Mouse (Mus musculus) hindbrain, embryonic 16.5 days (tissue): ENCODE measurements at regions not wholly inside any gene's neighbourhood (a gene's known extent, or its start where the extent isn't known, plus 50 kb on each side); places are given as distances from the start of the nearest gene placed in this dataset.

ENCODE experiments used
- ATAC-seq: fragments of 200-750 bp; cut with Nextera tagmentation; 2 replicates; pipeline ENCODE4 v1.8.0; 2017; ENCODE audit warnings: moderate TSS enrichment, moderate library complexity
- H3K27ac ChIP-seq: fragments of 300-500 bp; sonication (generic); 2 replicates; pipeline ENCODE4 v1.5.1; 2014; ENCODE audit warnings: low read depth, mild to moderate bottlenecking, control low read depth, low read length, moderate library complexity
- H3K27me3 ChIP-seq: fragments of 300-500 bp; sonication (generic); replicated peaks from 2 replicates; pipeline ENCODE4 v1.6.1; 2014; ENCODE audit warnings: low read length; ENCODE audit not compliant: control insufficient read depth, insufficient read depth
- H3K36me3 ChIP-seq: fragments of 300-500 bp; sonication (generic); 2 replicates; pipeline ENCODE4 v1.6.1; 2014; ENCODE audit warnings: mild to moderate bottlenecking, low read length, moderate library complexity, mixed read lengths; ENCODE audit not compliant: control insufficient read depth, insufficient read depth
- H3K4me1 ChIP-seq: fragments of 300-500 bp; sonication (generic); 2 replicates; pipeline ENCODE4 v1.6.1; 2014; ENCODE audit warnings: low read depth, low read length; ENCODE audit not compliant: control insufficient read depth, insufficient read depth
- H3K4me2 ChIP-seq: fragments of 300-500 bp; sonication (generic); 2 replicates; pipeline ENCODE4 v1.6.1; 2014; ENCODE audit warnings: mild to moderate bottlenecking, low read length, control low read depth, moderate library complexity
- H3K4me3 ChIP-seq: fragments of 300-500 bp; sonication (generic); 2 replicates; pipeline ENCODE4 v1.5.1; 2014; ENCODE audit warnings: mild to moderate bottlenecking, low read length, control low read depth, moderate library complexity
- H3K9ac ChIP-seq: fragments of 300-500 bp; sonication (generic); 2 replicates; pipeline ENCODE4 v1.6.1; 2014; ENCODE audit warnings: low read depth, mild to moderate bottlenecking, control low read depth, low read length, moderate library complexity
- H3K9me3 ChIP-seq: fragments of 300-500 bp; sonication (generic); 2 replicates; pipeline ENCODE4 v1.6.1; 2014; ENCODE audit warnings: mild to moderate bottlenecking, low read length, moderate library complexity; ENCODE audit not compliant: control insufficient read depth
- WGBS: fragments of 180-500 bp; shearing (Covaris S2); extraction: QIAGEN DNeasy Blood & Tissue Kit; methylation state at CpG from one replicate; pipeline ENCODE4 v1.1.7; 2014; 5-methylcytosine and 5-hydroxymethylcytosine counted together

DNA sequence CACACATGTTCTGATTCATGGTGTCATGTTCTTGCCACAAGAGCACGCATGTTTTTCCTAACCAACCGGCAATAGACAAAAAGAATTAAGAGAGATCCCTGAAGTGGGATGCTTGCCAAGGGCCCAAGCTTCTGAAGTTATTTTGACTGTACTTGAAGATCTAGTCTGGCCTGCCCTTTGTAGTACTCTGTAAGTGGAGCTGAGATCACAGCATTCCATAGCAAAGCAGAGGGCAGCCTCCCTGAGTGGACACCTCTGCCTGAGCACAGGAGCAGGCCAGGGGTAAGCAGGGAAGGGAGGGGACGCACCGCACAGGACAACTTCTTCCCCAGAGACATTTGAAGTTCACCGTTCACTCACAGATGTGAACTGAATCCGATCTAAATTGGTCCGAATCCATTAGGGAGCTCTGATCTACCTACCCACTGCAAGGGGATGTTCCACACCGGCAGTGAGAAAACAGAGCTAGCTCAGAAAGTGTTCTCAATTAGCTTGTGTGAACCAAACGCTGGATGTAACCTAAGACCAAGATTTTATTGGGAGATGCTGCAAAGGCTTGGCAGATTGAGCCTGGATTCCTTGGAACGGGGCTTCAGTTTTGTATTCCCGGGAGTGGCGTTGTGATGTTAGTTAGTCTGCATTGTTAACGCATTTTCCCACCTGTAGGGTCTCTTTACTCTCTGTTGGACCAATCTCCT, 88.3 kb upstream of the Tspan5 start:
- H3K4me1 ChIP-seq: peaks cover 3% of the 10 kb centered on the region
- H3K4me3 ChIP-seq: no peak overlapping the region
- 85% methylated on average over 13 of the region's 13 CpGs for WGBS
- no peaks in the 10 kb centered on the region for H3K9me3 ChIP-seq
- H3K9ac ChIP-seq: no peak overlapping the region
- no peak overlapping the region for H3K4me2 ChIP-seq
- no peak for ATAC-seq
- no peaks in the 10 kb centered on the region for H3K36me3 ChIP-seq
- no peaks in the 10 kb centered on the region for H3K27me3 ChIP-seq
- H3K27ac ChIP-seq: no peak overlapping the region

DNA sequence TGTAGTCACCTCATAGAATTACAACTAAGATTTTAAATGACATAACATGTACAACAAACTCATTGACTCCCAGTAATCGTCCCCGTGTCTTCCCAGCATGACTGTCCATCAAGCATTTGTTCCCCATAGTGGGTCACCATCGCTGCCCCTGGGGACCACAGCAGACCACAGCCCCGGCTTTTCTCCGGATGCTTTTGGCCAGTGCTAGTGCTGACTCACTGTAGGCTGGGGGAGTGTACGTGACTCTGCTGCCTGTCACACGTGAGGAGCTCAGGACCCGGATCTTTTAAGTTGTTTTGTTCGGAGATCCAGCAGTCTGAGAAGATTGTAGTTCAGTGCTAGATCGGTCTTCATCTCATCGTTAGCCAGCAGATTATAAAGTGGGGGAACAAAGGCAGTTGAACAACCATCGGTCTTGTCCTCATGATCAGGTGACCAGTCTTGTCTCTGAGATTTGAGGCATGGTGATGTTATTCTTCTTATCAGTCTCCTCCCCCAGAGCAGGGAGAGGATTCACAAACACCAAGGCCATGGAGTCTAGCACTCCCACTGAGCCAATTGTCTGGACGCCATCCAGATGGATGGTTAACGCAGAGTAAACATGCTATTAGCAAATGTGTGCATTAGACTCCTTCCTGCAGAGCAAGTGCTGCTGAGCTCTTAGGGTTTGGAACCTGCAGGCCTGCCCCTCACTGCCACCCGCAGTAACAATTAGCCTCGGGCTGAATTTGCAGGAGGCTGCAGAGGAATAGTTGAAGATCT, 87.2 kb upstream of the Tspan5 start:
- Histone ChIP-seq H3K36me3 (no peaks in the 10 kb centered on the region), H3K9ac (no peak overlapping the region), H3K4me1 (peaks cover 3% of the 10 kb centered on the region), H3K27me3 (no peaks in the 10 kb centered on the region), H3K4me3 (no peak overlapping the region), H3K4me2 (no peak overlapping the region), H3K9me3 (no peaks in the 10 kb centered on the region; the same call in 1 of the 2 replicates), H3K27ac (no peak overlapping the region)
- WGBS: 68% methylated on average over 16 of the region's 16 CpGs
- peak; percentile 70; the same call in 1 of the 2 replicates for ATAC-seq

DNA sequence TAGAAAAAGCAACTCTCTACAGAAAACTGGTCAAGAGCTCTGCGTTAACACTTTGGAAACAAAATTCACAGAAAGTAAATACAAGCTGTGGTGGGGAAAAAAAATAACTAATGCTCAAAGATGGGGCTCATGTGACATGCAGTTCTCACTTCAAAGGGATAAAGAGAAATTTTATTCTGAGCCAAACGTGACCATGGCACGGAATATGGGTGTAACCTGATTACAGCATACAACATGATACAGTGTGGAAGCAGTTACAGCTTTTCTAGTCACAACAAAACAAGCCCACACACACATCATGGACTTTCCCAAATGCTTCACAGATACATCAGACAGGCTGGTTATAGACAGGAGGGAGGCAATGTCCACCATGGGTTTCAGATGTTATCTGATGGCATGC, 86.5 kb upstream of the Tspan5 start:
- no peaks in the 10 kb centered on the region for H3K36me3 ChIP-seq
- no peak for ATAC-seq
- 75% methylated on average over 3 of the region's 3 CpGs for WGBS
- H3K27me3 ChIP-seq: no peaks in the 10 kb centered on the region
- H3K4me3 ChIP-seq: no peak overlapping the region
- no peak overlapping the region for H3K27ac ChIP-seq
- H3K9me3 ChIP-seq: no peaks in the 10 kb centered on the region; the same call in 1 of the 2 replicates
- no peak overlapping the region for H3K4me2 ChIP-seq
- peaks cover 3% of the 10 kb centered on the region for H3K4me1 ChIP-seq
- H3K9ac ChIP-seq: no peak overlapping the region

DNA sequence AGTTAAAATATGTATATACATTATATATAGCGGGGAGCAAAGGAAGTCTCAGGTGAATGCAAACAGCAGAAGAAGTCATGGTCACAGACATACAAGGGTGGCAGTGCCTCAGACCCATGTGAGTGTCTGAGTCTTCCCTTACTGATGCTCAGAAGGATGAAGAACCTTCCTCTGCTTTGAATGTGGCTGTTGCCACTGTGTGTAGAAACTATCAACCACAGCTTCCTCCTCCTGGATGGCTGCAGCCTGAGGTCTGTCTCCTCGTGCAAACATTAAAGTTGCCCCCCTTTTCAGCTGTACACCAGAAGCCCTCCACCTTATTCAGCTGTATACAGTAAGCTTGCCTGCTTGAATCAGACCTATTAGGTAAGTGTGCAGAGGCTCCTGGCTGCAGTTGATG, 79.4 kb upstream of the Tspan5 start:
- Histone ChIP-seq H3K27me3 (no peaks in the 10 kb centered on the region), H3K4me1 (no peaks in the 10 kb centered on the region), H3K9me3 (peaks cover 5% of the 10 kb centered on the region; the same call in 1 of the 2 replicates), H3K9ac (no peak overlapping the region), H3K27ac (no peak overlapping the region), H3K36me3 (no peaks in the 10 kb centered on the region), H3K4me3 (no peak overlapping the region), H3K4me2 (no peak overlapping the region)
- no peak for ATAC-seq
- WGBS: 96% methylated on average over 2 of the region's 2 CpGs

DNA sequence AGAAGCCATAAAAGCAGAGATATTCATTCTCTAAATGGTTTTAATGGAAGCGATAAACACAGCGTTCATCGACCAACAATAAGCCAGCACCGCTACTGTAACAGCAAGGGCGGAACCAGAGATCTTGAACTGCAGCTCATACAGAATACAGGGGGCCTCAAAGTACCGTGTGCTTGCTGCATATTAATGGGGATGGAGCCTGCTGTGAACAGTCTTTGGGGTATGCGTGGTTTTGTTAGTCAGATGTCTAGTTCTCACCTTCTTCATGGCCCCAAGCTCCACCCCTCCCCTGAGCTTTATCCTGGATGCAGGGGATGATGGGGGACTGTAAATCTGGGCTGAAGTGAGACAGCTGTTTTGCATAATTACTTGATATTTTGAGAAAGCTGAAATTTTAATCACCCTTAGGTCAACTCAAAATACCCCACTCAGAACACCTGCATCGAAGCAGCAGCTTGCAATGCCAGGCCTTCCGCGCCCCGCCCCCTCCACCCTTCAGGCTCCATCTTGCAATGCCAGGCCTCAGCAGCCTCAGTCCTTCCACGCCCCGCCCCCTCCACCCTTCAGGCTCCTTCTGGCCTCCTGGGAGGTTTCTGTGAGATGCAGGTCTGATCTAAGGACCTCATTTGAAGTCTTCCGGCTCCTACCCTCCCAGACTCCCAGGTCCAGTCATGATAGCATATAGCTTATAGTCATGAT, 73.5 kb upstream of the Tspan5 start:
- H3K4me2 ChIP-seq: no peak overlapping the region
- H3K9ac ChIP-seq: no peak overlapping the region
- WGBS: 65% methylated on average over 14 of the region's 14 CpGs
- ATAC-seq: 0 out of 2 replicates have a peak, but pooled peaks have one; percentile 30
- no peak overlapping the region for H3K27ac ChIP-seq
- H3K9me3 ChIP-seq: 0 out of 2 replicates have a peak, but pooled peaks cover 5% of the 10 kb centered on the region
- H3K36me3 ChIP-seq: no peaks in the 10 kb centered on the region
- no peaks in the 10 kb centered on the region for H3K4me1 ChIP-seq
- H3K27me3 ChIP-seq: no peaks in the 10 kb centered on the region
- no peak overlapping the region for H3K4me3 ChIP-seq

DNA sequence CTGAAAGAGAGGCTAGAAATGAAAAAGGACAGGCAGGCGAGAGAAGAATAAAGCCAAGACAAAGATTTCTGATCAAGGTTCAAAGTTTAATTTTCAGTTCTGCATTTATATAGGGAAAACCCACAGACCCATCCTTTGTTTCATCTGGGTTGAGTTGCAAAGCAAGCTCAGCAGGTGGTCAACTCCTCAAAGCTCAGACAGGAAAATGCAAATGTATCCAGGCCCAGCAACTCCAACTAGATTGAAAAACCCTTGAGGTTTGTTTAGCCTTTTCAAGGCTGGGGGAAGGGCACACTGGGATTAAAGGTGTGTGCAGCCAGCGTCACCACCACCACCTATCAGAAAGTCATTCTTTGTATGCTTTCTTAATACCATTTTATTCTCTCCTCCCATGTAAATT, 66.1 kb upstream of the Tspan5 start:
- Histone ChIP-seq H3K36me3 (no peaks in the 10 kb centered on the region), H3K4me3 (no peak overlapping the region), H3K4me2 (no peak overlapping the region), H3K9ac (no peak overlapping the region), H3K9me3 (no peaks in the 10 kb centered on the region), H3K4me1 (no peaks in the 10 kb centered on the region), H3K27me3 (no peaks in the 10 kb centered on the region), H3K27ac (no peak overlapping the region)
- ATAC-seq: no peak
- WGBS: 45% methylated on average over 2 of the region's 2 CpGs

DNA sequence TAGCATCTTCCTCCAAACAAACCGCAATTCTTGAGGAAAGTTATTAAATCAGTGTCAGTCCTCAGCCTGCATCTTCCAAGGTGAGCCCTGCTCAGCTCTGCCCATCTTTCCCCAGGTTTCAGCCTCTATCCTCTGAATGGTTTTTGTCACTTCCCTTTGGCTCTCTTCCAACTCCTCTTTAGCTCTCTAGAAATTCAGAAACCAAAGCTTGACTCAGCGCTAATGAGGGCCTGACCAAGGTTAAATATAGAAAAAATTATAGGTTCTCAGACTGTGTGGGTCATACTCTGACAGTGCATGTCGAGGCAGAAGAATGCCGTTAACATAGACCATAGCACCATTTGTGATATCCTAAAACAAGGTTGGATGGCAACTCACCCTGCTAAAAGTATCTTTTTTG, 63.6 kb upstream of the Tspan5 start:
- no peaks in the 10 kb centered on the region for H3K36me3 ChIP-seq
- H3K27ac ChIP-seq: no peak overlapping the region
- ATAC-seq: no peak
- 69% methylated on average over 4 of the region's 4 CpGs for whole genome bisulfite sequencing
- no peak overlapping the region for H3K4me3 ChIP-seq
- no peak overlapping the region for H3K9ac ChIP-seq
- H3K9me3 ChIP-seq: no peaks in the 10 kb centered on the region
- no peak overlapping the region for H3K4me2 ChIP-seq
- H3K4me1 ChIP-seq: no peaks in the 10 kb centered on the region
- H3K27me3 ChIP-seq: no peaks in the 10 kb centered on the region

DNA sequence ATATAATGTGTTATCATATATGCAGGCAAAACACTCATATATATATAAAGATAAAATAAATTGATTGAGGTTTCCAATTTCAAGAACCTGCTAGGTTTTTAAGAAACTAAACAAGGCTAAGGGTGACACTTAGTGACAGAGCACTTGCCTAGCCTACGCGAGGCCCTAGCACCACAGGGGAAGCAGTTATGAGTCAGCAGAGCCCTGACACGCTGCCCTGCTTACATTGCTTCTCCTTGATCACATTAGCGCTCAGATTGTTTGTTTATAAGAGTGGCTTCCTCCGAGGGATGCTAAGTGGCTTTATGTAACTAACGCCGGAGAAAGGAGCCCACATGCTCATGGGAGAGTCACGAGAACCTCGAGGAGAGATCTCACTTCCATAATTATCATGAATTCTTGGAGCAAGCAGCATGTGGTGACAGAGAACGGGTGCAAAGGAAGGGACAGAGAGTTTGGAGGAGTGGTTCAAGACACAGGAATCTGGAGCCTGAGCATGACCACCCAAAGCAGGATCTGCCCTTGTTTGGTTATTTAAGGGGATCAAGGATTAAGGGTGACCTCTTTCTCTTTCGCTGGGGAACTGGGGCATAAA, 55.3 kb upstream of the Tspan5 start:
- Histone ChIP-seq H3K4me2 (no peak overlapping the region), H3K27ac (no peak overlapping the region), H3K4me1 (no peaks in the 10 kb centered on the region), H3K36me3 (no peaks in the 10 kb centered on the region), H3K9ac (no peak overlapping the region), H3K9me3 (no peaks in the 10 kb centered on the region), H3K27me3 (no peaks in the 10 kb centered on the region), H3K4me3 (no peak overlapping the region)
- no peak for ATAC-seq
- 56% methylated on average over 11 of the region's 11 CpGs for WGBS

DNA sequence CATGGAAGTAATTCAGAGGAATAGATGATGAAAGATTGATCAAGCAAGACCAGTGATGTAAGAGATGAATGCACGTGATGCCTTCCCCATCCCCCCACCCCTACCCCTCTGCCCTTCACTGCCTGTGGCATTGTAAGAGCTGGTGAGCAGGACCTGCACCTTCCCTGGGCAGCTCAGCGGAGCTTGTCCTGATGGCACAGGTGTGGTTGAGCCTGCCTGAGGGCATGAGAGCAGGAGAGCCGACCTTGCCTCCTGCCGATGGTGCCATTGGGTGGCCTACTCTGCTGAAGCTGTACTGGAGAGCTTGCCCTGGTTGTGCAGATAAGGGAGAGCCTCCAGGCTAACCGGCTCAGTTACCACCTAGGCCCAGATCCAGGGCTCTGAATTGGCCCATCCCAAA, 53.4 kb upstream of the Tspan5 start:
- no peak for ATAC-seq
- no peaks in the 10 kb centered on the region for H3K36me3 ChIP-seq
- H3K9ac ChIP-seq: no peak overlapping the region
- H3K27ac ChIP-seq: no peak overlapping the region
- no peaks in the 10 kb centered on the region for H3K27me3 ChIP-seq
- no peaks in the 10 kb centered on the region for H3K4me1 ChIP-seq
- H3K9me3 ChIP-seq: no peaks in the 10 kb centered on the region
- 84% methylated on average over 5 of the region's 5 CpGs for WGBS
- H3K4me3 ChIP-seq: no peak overlapping the region
- H3K4me2 ChIP-seq: no peak overlapping the region
